26 mouse cellular contexts compared by ENCODE assay signal in the genomic region with DNA sequence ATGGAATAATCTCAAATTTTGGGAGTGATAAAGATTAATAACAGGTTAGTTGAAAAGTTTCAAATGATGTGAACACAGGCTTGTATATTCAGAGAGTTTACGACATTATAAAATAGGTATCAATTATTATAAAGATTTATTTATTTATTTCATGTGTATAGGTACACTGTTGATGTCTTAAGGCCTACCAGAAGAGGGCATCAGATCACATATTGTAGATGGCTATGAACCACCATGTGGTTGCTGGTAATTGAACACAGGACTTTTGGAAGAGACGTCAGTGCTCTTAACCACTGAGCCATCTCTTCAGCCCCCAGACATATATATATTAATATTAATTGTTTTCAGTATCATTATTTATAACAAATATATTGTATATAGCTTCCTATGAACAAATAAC.
"Had no signal": no experiment of that assay in that cellular context is flagged by ENCODE, and none has a peak within 500 bp of the region (broad histone marks: within the 10 kb centered on the region; RNA-seq: fewer than 3 reads in every experiment).

No protein-coding gene starts in this region.

- DNase-seq: cerebellum, adult 9-10 months; cerebellum, adult 9-11 months; cerebellum, postnatal 10 days; cerebellum, postnatal 14 days; cerebellum, postnatal 25 days; cerebellum, postnatal 36 days; embryo, embryonic 11 days; forebrain, postnatal 0 days; gastrocnemius, adult 2 months; gastrocnemius, postnatal 10 days; gastrocnemius, postnatal 14 days; gastrocnemius, postnatal 25 days; gastrocnemius, postnatal 36 days; heart, adult 11 months; heart, adult 18-20 months; heart, adult 2 months had no signal

- H3K36me3 ChIP-seq: embryonic facial prominence, embryonic 10.5 days; embryonic facial prominence, embryonic 12.5 days; embryonic facial prominence, embryonic 13.5 days; embryonic facial prominence, embryonic 15.5 days; forebrain, embryonic 10.5 days; forebrain, embryonic 15.5 days had no signal

- H3K9ac ChIP-seq: embryonic facial prominence, embryonic 12.5 days; embryonic facial prominence, embryonic 13.5 days; embryonic facial prominence, embryonic 15.5 days; forebrain, embryonic 13.5 days; forebrain, embryonic 15.5 days; forebrain, postnatal 0 days had no signal

- H3K4me1 ChIP-seq: embryonic facial prominence, embryonic 10.5 days; embryonic facial prominence, embryonic 12.5 days; embryonic facial prominence, embryonic 13.5 days; embryonic facial prominence, embryonic 15.5 days; forebrain, embryonic 10.5 days; forebrain, embryonic 13.5 days; forebrain, embryonic 15.5 days had no signal

- ATAC-seq: forebrain, embryonic 13.5 days; forebrain, embryonic 14.5 days; forebrain, embryonic 15.5 days; forebrain, embryonic 16.5 days; forebrain, postnatal 0 days had no signal

- H3K4me3 ChIP-seq: embryonic facial prominence, embryonic 10.5 days; embryonic facial prominence, embryonic 12.5 days; embryonic facial prominence, embryonic 13.5 days; embryonic facial prominence, embryonic 15.5 days; erythroblast, embryonic 14.5 days; forebrain, embryonic 10.5 days; forebrain, embryonic 13.5 days; forebrain, embryonic 15.5 days; gastrocnemius, adult 2 months; heart, adult 2 months had no signal

- H3K9me3 ChIP-seq: embryonic facial prominence, embryonic 10.5 days; embryonic facial prominence, embryonic 12.5 days; embryonic facial prominence, embryonic 13.5 days; embryonic facial prominence, embryonic 15.5 days; forebrain, embryonic 10.5 days; forebrain, embryonic 13.5 days; forebrain, embryonic 15.5 days had no signal

- H3K4me2 ChIP-seq: embryonic facial prominence, embryonic 12.5 days; embryonic facial prominence, embryonic 13.5 days; embryonic facial prominence, embryonic 15.5 days; forebrain, embryonic 13.5 days; forebrain, embryonic 15.5 days had no signal

- H3K27me3 ChIP-seq: embryonic facial prominence, embryonic 12.5 days; embryonic facial prominence, embryonic 13.5 days; embryonic facial prominence, embryonic 15.5 days; forebrain, embryonic 13.5 days; forebrain, embryonic 15.5 days had no signal

- H3K27ac ChIP-seq: embryonic facial prominence, embryonic 10.5 days; embryonic facial prominence, embryonic 12.5 days; embryonic facial prominence, embryonic 13.5 days; embryonic facial prominence, embryonic 15.5 days; forebrain, embryonic 10.5 days; forebrain, embryonic 13.5 days; forebrain, embryonic 15.5 days; gastrocnemius, adult 2 months; heart, adult 2 months had no signal
